Mouse (Mus musculus) liver, adult 2 months (tissue): ENCODE data around the gene Meioc.

Experiments used
- CTCF ChIP-seq: fragments of 200-500 bp; IDR thresholded peaks from 2 replicates; pipeline ENCODE4 v1.5.1; 2011; ENCODE audit warnings: low read depth, low read length, control low read depth
- POLR2A ChIP-seq: fragments of 200-500 bp; IDR thresholded peaks from 2 replicates; pipeline ENCODE4 v1.6.1; 2011; ENCODE audit warnings: low read length, control low read depth; ENCODE audit not compliant: insufficient read depth; ENCODE audit errors: extremely low read depth

DNA sequence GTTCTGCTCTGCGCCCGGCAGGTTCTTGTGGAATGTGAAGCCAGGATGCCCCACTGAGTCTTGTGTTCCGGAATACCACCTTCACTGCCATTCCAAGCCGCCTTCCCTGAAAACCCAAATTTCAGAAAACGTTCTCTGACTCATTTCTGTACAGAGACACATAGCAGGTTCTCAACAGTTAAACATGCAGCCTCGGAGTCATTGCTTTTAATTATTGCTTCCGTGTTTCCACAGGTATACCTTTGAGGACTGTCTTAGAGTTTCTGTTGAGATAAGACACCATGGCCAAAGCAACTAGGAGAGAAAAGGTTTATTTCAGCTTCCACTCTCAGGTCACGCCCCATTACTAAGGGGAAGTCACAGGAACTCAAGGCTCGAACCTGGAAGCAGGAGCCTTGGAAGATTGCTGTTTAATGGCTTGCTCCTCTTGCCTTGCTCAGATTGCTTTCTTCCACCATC is 34.5 kb downstream of the Meioc start:
- TF ChIP-seq CTCF (no peak), POLR2A (no peak)
